Mouse (Mus musculus) CH12.LX (cell line): ENCODE data around the gene Zfp637.
"Not testable (repeated sequence)": the region's sequence is repeated elsewhere in the genome, so short reads cannot be mapped to it uniquely, and the experiment has no call there.

Experiments
- CHD1 ChIP-seq: IDR thresholded peaks from 2 replicates; pipeline ENCODE4 v1.6.1; 2012; ENCODE audit warnings: low read depth, low read length, improper control_type of control experiment, inconsistent platforms
- CTCF ChIP-seq, 2 experiments: IDR thresholded peaks in 1 of 2; conservative IDR thresholded peaks in 1 of 2; 2 replicates each; pipeline ENCODE4 v1.5.1; 2011 to 2012; ENCODE audit warnings: low read depth in 2 of 2, low read length in 2 of 2, improper control_type of control experiment in 1 of 2, inconsistent platforms in 1 of 2, mild to moderate bottlenecking in 1 of 2, moderate library complexity in 1 of 2
- EP300 ChIP-seq: IDR thresholded peaks from 2 replicates; pipeline ENCODE4 v1.6.1; 2011; ENCODE audit warnings: low read length, improper control_type of control experiment
- ETS1 ChIP-seq: conservative IDR thresholded peaks from 2 replicates; pipeline ENCODE4 v1.6.1; 2012; ENCODE audit warnings: low read depth, mild to moderate bottlenecking, inconsistent platforms, low read length, improper control_type of control experiment, moderate library complexity
- JUND ChIP-seq: conservative IDR thresholded peaks from 2 replicates; pipeline ENCODE4 v1.6.1; 2011; ENCODE audit warnings: low read depth, low read length, improper control_type of control experiment
- MAX ChIP-seq: IDR thresholded peaks from 2 replicates; pipeline ENCODE4 v1.6.1; 2011; ENCODE audit warnings: low read length, improper control_type of control experiment
- NELFE ChIP-seq: IDR thresholded peaks from 2 replicates; pipeline ENCODE4 v1.6.1; 2011; ENCODE audit warnings: low read depth, low read length, improper control_type of control experiment
- POLR2A ChIP-seq: IDR thresholded peaks from 2 replicates; pipeline ENCODE4 v1.6.1; 2011; ENCODE audit warnings: low read depth, mild to moderate bottlenecking, improper control_type of control experiment, low read length
- TCF12 ChIP-seq: IDR thresholded peaks from 2 replicates; pipeline ENCODE4 v1.6.1; 2014; ENCODE audit warnings: low read depth, mild to moderate bottlenecking, inconsistent platforms, low read length, improper control_type of control experiment
- UBTF ChIP-seq: IDR thresholded peaks from 2 replicates; pipeline ENCODE4 v1.6.1; 2012; ENCODE audit warnings: low read depth, mild to moderate bottlenecking, inconsistent platforms, low read length, improper control_type of control experiment, moderate library complexity
- ZC3H11A ChIP-seq: IDR thresholded peaks from 2 replicates; pipeline ENCODE4 v1.6.1; 2012; ENCODE audit warnings: low read depth, mild to moderate bottlenecking, inconsistent platforms, low read length, improper control_type of control experiment
- ZKSCAN1 ChIP-seq: IDR thresholded peaks from 2 replicates; pipeline ENCODE4 v1.6.1; 2012; ENCODE audit warnings: low read depth, inconsistent platforms, low read length, improper control_type of control experiment, borderline replicate concordance

- TF ChIP-seq ETS1; POLR2A; EP300; CTCF (conservative IDR thresholded peaks at IDR 0.05 in 1 of 2, IDR thresholded peaks at IDR 0.05 in 1 of 2; ENCODE audit: low read depth in 2 of 2, low read length in 2 of 2); TCF12; CHD1; MAX; JUND; NELFE; ZC3H11A; UBTF; ZKSCAN1: not testable (repeated sequence)
Observed at GRCm38 (mm10) chr6:117873450-117873849, 32.5 kb downstream of the Zfp637 start.
